Mouse (Mus musculus): Measurements from ENCODE around the gene Zbtb16. TPM values are rescaled to one million over a fixed set of nuclear protein-coding genes. Genes with fewer than 3 reads are reported as not detected.

Zbtb16 gene
- polyA plus RNA-seq, 1 experiment, result not detected

DNA sequence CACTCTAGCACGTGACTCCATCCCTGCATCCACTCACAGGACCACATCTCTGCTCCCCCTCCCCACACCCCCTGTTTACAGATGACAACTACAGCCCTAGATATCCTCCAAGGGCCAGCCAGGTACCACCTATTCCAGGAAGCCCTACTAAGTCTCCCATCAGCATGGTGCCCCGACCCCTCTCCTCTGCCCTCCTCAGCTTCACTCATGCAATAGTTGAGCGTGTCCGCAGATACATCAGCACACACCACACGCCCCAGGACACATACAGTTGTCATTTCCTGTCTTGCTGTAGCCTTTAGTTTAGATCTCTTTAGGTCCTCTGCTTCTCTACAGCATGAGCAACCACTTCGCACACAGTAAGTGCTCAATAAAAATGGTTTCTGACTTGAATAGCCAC, 23.7 kb downstream of the Zbtb16 start:
- no peak overlapping the region for H3K4me3 ChIP-seq (ENCODE audit: insufficient read depth, low read length)
- no peak for TF ChIP-seq POLR2A (IDR thresholded peaks at IDR 0.05; ENCODE audit: low read depth, low read length)
- no peak for TF ChIP-seq CTCF (IDR thresholded peaks at IDR 0.05; ENCODE audit: borderline replicate concordance, insufficient read depth, low read length)
- H3K4me1 ChIP-seq (ENCODE audit: control insufficient read depth, insufficient read depth, low read length), result no peaks in the 10 kb centered on the region
- H3K27ac ChIP-seq (ENCODE audit: insufficient read depth, low read length), result no peak overlapping the region

DNA sequence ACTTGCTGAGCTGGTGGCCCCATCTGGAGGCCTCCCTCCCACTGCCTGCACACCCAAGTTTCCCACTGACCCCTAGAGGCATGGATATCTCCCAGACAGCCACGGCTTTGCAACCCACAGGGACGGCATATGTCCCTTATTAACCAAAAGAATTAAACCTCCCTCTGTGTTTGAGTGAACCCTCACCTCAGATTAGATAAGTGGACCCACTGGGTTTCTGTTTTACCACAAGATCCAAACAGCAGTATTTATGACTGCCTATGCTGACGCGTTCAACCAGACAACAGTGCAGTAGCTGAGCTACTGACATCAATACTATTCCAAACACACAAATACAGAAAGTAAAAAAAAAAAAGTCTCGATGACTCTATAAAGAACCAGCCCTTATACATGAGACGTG, 29.4 kb downstream of the Zbtb16 start:
- H3K27ac ChIP-seq (ENCODE audit: insufficient read depth, low read length), result no peak overlapping the region
- no peaks in the 10 kb centered on the region for H3K4me1 ChIP-seq (ENCODE audit: control insufficient read depth, insufficient read depth, low read length)
- TF ChIP-seq CTCF (IDR thresholded peaks at IDR 0.05; ENCODE audit: borderline replicate concordance, insufficient read depth, low read length), result no peak
- no peak for TF ChIP-seq POLR2A (IDR thresholded peaks at IDR 0.05; ENCODE audit: low read depth, low read length)
- no peak overlapping the region for H3K4me3 ChIP-seq (ENCODE audit: insufficient read depth, low read length)

GRCm38 (mm10) chr9:48805850-48806249, 30.2 kb downstream of the Zbtb16 start:
- no peak for TF ChIP-seq POLR2A (IDR thresholded peaks at IDR 0.05; ENCODE audit: low read depth, low read length)
- no peak for TF ChIP-seq CTCF (IDR thresholded peaks at IDR 0.05; ENCODE audit: borderline replicate concordance, insufficient read depth, low read length)
- no peak overlapping the region for H3K27ac ChIP-seq (ENCODE audit: insufficient read depth, low read length)
- no peaks in the 10 kb centered on the region for H3K4me1 ChIP-seq (ENCODE audit: control insufficient read depth, insufficient read depth, low read length)
- H3K4me3 ChIP-seq (ENCODE audit: insufficient read depth, low read length), result no peak overlapping the region

- TF ChIP-seq CTCF (IDR thresholded peaks at IDR 0.05; ENCODE audit: borderline replicate concordance, insufficient read depth, low read length), result no peak
- no peak for TF ChIP-seq POLR2A (IDR thresholded peaks at IDR 0.05; ENCODE audit: low read depth, low read length)
- Histone ChIP-seq H3K4me1 (ENCODE audit: control insufficient read depth, insufficient read depth, low read length) (no peaks in the 10 kb centered on the region), H3K4me3 (ENCODE audit: insufficient read depth, low read length) (no peak overlapping the region), H3K27ac (ENCODE audit: insufficient read depth, low read length) (no peak overlapping the region)
Measured at GRCm38 (mm10) chr9:48804509-48804908, 31.5 kb downstream of the Zbtb16 start.

DNA sequence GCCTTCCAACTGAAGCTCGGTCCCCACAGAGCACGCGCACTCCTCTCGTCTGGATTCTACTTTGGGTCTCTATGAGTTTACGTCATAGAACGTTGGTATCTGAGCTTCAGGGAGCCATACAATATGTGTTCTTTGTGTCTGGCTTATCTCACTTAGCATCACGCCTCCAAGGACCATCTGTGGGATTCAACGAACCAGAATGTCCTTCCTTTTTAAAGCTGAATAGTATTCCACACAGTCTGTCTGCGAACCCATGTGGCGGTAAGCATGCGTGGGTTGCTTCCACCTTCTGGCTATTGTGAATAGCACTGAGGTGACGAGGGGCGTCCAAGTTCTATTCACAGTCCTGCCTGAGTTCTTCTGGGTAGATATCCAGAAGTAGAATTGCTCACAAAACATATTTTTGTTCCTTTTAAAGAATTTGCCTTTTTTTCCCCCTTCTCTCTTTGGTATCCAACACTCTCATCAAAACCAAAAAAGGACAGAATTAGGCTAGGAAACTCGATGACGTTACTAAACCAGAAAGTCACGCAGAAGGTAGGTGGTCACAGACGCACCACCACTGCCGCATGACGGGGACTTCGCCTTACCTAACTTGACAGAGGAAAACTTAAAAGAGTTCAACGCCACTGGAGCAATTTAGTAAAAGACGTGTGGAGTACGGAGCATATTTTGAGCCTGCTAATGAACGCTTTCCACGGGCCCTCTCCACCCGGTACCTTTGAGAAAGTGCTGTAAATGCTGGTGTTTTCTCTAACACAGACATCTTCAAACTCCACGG, 32.4 kb downstream of the Zbtb16 start:
- Histone ChIP-seq H3K4me1 (ENCODE audit: control insufficient read depth, insufficient read depth, low read length) (no peaks in the 10 kb centered on the region), H3K27ac (ENCODE audit: insufficient read depth, low read length) (no peak overlapping the region), H3K4me3 (ENCODE audit: insufficient read depth, low read length) (no peak overlapping the region)
- TF ChIP-seq POLR2A (IDR thresholded peaks at IDR 0.05; ENCODE audit: low read depth, low read length) (no peak), CTCF (IDR thresholded peaks at IDR 0.05; ENCODE audit: borderline replicate concordance, insufficient read depth, low read length) (no peak)

GRCm38 (mm10) chr9:48802374-48802773, 33.6 kb downstream of the Zbtb16 start:
- no peaks in the 10 kb centered on the region for H3K4me1 ChIP-seq (ENCODE audit: control insufficient read depth, insufficient read depth, low read length)
- no peak overlapping the region for H3K27ac ChIP-seq (ENCODE audit: insufficient read depth, low read length)
- TF ChIP-seq POLR2A (IDR thresholded peaks at IDR 0.05; ENCODE audit: low read depth, low read length) (no peak), CTCF (IDR thresholded peaks at IDR 0.05; ENCODE audit: borderline replicate concordance, insufficient read depth, low read length) (no peak)
- no peak overlapping the region for H3K4me3 ChIP-seq (ENCODE audit: insufficient read depth, low read length)

DNA sequence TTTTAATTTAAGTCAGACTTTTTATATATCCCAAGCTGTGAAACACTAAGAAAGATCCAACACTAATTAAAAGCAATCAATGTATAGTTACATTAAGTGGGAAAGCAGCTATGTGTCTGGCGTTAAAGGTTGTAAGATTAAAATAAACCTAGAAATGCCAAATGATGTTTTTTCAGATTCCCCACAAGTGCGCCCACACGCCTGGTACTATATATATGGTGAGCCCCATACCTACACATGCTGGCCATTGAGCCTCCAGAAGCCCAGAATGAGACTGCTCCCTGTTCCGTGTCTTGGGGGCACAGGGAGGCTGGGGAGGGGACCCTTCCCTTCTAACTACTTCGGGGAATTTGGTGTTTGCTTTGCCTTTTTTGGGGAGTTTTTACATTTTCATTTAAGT, 34.7 kb downstream of the Zbtb16 start:
- Histone ChIP-seq H3K27ac (ENCODE audit: insufficient read depth, low read length) (no peak overlapping the region), H3K4me1 (ENCODE audit: control insufficient read depth, insufficient read depth, low read length) (no peaks in the 10 kb centered on the region), H3K4me3 (ENCODE audit: insufficient read depth, low read length) (no peak overlapping the region)
- no peak for TF ChIP-seq POLR2A (IDR thresholded peaks at IDR 0.05; ENCODE audit: low read depth, low read length)
- TF ChIP-seq CTCF (IDR thresholded peaks at IDR 0.05; ENCODE audit: borderline replicate concordance, insufficient read depth, low read length), result no peak

DNA sequence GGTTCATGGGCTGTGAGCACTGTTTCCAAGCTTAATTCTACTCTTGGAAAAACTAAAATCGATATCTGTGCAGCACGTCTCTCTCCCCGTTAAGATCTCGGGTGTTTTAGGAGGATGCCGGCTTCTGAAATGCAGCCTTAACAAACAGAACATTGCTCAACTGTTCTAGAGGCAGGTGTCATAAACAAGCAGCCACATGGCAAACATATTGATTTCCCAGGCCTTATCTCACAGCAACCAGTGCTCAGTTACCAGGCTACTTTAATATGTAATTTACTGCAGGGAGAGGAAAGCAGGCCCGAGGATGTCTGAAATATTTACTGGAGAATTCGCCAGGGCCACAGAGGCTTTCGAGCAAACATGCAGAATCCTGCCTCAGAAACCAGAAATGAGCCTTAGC, 35.4 kb downstream of the Zbtb16 start:
- H3K4me3 ChIP-seq (ENCODE audit: insufficient read depth, low read length), result no peak overlapping the region
- no peaks in the 10 kb centered on the region for H3K4me1 ChIP-seq (ENCODE audit: control insufficient read depth, insufficient read depth, low read length)
- H3K27ac ChIP-seq (ENCODE audit: insufficient read depth, low read length), result no peak overlapping the region
- TF ChIP-seq CTCF (IDR thresholded peaks at IDR 0.05; ENCODE audit: borderline replicate concordance, insufficient read depth, low read length) (no peak), POLR2A (IDR thresholded peaks at IDR 0.05; ENCODE audit: low read depth, low read length) (no peak)

- H3K27ac ChIP-seq (ENCODE audit: insufficient read depth, low read length), result no peak overlapping the region
- H3K4me3 ChIP-seq (ENCODE audit: insufficient read depth, low read length), result no peak overlapping the region
- H3K4me1 ChIP-seq (ENCODE audit: control insufficient read depth, insufficient read depth, low read length), result no peaks in the 10 kb centered on the region; the same call in 1 of the 2 replicates
- TF ChIP-seq POLR2A (IDR thresholded peaks at IDR 0.05; ENCODE audit: low read depth, low read length) (no peak), CTCF (IDR thresholded peaks at IDR 0.05; ENCODE audit: borderline replicate concordance, insufficient read depth, low read length) (no peak)
Measured at GRCm38 (mm10) chr9:48798044-48798443, 38.0 kb downstream of the Zbtb16 start.

GRCm38 (mm10) chr9:48796267-48796822, 39.7 kb downstream of the Zbtb16 start:
- no peaks in the 10 kb centered on the region; the same call in 1 of the 2 replicates for H3K4me1 ChIP-seq (ENCODE audit: control insufficient read depth, insufficient read depth, low read length)
- no peak for TF ChIP-seq POLR2A (IDR thresholded peaks at IDR 0.05; ENCODE audit: low read depth, low read length)
- TF ChIP-seq CTCF (IDR thresholded peaks at IDR 0.05; ENCODE audit: borderline replicate concordance, insufficient read depth, low read length), result no peak
- H3K4me3 ChIP-seq (ENCODE audit: insufficient read depth, low read length), result no peak overlapping the region
- no peak overlapping the region for H3K27ac ChIP-seq (ENCODE audit: insufficient read depth, low read length)
